Mouse (Mus musculus) right cerebral cortex, postnatal 4 days (tissue): ENCODE measurements around the gene Rars2.
A peak's percentile ranks its signal among the peaks of the same experiment; 100 is the strongest.
"Not testable (repeated sequence)": the region's sequence is repeated elsewhere in the genome, so short reads cannot be mapped to it uniquely, and the experiment has no call there.

ENCODE experiments used
- DNase-seq: peaks from one replicate; pipeline ENCODE4 v3.0.0-alpha.2; 2022

Gene Rars2

DNA sequence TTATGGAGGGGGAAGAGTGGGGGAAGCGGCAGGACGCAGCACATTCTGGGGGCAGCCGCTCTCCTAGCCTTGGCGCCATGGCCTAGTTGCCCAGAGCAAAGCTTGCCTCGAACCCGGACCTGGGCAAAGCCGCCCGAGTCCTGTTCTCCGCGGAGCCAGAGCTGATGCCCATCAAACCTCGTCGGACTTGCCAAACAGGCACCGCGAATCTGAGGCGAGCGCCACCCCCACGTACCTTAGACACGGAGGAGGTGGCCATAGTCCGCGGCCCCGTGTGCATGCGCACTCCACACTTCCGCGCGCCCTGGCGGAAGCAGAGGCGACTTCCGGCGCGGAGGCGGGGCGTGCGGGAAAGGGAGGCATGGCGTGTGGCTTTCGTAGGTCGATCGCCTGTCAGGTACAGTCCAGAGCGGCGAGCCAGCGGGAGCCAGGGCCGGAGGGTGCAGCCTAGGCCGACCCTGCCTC, at the start of gene Rars2, which contains the start of gene Orc3:
TSS of gene Rars2 (plus strand) at position 328 of the 465 bp plus-strand sequence.
TSS of gene Orc3 (minus strand) at position 315 of the 465 bp plus-strand sequence.
- DNase-seq = peak; percentile 89

DNA sequence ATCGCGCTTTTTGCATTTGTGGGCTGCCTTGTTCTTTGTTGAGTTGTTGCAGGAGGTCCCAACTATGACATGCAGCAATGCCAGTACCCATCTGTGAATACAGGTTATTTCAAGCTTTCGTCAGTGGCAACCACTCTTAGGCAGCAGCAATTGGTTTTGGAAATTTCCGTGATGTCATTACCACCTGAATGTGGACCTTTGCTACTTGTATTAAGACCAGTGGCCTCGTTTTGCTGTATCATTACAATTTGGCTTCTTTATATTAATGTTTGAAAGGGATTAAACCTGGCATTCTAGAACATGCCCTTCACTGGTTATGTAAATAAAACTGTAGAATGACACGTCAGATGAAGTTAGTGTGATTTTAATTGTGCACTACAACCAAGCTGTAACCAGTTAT, 48.5 kb upstream of the Rars2 start:
- no peak for DNase-seq

DNA sequence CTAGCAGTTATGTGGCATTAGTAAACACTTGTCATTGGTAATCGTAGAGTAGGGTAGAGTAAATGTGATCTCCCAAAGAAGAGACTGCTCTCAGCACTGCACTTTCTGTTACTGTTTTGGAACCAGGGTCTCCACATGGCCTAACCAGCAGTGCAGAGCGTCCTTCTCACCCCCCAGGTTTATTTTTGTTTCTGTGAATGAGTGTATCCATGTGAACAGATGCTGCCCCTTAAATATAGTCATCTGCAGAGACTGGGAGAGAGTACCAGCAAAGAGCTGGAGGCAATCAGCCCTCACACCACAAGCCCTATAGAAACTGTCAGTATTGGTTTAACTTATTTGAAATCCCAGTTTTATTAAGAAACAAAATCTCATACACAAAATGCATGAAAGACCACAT, 41.9 kb upstream of the Rars2 start:
- no peak for DNase-seq

DNA sequence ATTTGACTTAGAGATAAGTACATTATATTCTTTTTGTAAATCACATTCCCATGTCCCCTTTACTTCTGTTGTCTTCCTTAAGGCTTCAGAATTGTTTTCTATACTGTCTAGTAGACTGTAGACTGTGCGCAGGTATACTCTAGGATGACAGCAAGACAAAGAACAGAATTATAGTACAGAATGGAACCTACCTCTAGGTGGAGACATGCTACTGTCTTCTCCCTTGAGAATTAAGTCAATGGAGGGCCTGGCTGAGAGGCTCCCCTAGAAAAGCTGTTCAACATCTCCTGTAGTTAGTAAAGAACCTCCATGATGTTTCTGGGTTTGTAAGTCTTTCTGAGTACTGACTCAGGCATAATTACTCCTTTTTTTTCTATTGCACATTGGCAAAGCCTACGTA, 37.7 kb upstream of the Rars2 start:
- no peak for DNase-seq

DNA sequence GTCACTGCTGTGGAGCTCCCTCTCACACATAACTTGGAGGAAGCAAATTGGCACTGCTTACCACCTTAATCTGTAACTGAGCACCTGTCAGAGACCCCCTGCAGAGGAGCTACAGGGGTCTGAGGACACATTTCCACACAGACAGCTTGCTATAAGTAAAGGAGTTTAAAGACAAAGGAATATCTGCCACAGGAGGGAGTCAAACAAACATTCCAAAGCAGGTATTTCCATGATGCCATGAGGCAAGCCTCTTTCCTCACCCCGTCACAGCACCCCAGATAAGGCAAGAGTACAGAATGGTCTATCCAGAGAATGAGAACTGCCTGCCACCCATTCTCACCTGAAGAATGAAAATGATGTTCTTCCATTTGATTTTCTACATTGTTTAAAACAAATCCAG, 35.5 kb upstream of the Rars2 start:
- no peak for DNase-seq

DNA sequence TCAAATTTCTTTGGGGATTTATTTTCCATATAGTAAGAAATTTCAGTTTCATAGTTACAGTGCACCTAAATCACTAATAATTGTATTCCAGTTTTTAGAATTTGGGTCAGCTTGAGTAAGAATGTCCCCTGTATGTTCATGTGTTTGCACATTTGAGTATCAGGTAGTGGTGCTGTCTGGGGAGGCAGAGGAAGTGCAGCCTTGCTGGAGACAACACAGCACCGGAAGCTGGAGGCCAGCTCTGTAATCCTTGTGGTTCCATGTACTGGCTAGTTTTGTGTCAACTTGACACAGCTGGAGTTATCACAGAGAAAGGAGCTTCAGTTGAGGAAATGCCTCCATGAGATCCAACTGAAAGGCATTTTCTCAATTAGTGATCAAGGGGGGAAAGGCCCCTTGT, 33.3 kb upstream of the Rars2 start:
- DNase-seq = not testable (repeated sequence)

DNA sequence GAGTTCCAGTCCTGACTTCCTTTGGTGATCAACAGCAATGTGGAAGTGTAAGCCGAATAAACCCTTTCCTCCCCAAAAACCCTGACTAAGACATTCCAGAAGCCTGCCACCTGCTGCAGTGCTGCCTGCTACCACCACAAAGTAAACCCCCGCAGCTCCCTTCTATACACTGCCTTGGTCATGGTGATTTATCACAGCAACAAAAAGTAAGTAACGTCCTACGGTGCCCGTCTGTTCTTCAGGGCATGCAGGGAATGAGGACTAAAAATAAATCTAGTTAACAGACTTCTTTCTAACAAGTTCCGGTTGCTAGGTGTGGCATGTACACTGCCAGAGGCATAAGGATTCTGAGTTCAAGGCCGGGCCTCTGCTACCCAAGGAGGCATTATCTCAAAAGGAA, 32.8 kb upstream of the Rars2 start:
- no peak for DNase-seq

DNA sequence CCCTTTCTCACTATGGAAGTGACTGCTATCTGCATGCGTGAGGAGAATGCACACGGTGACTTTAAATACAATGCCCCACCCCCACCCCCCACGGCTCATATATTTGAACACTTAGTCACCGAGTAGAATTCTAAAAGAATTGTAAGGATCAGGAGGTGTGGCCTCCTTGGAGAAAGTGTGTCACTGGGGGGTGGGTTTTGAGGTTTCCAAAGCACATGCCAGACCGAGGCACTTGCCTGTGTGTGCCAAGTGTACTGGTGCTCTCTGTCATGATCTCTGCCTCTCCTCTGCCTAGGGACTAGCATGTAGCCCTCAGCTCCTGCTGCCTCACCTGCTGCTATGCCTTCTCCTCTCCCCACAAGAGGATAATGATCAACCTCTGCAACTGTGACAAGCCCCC, 32.3 kb upstream of the Rars2 start:
- DNase-seq = no peak

DNA sequence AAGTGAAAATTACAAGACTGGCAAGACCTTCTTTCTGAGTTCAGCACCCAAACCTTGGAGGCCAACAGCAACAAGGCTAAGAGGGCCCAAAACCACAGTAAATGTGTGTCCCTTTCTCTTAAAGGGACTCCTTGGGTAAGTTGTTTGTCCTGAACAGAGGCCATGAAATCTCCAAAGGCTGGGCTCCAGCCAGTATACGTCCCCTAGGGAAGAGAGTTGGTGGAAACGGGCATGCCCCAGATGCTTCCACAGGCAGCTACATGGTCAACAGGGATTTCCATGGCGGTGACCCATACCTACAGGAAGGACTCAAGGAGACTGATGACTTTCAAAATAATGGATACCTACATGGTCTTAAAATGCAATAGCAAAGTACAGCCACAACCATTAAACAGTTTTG, 31.3 kb upstream of the Rars2 start:
- DNase-seq = no peak

DNA sequence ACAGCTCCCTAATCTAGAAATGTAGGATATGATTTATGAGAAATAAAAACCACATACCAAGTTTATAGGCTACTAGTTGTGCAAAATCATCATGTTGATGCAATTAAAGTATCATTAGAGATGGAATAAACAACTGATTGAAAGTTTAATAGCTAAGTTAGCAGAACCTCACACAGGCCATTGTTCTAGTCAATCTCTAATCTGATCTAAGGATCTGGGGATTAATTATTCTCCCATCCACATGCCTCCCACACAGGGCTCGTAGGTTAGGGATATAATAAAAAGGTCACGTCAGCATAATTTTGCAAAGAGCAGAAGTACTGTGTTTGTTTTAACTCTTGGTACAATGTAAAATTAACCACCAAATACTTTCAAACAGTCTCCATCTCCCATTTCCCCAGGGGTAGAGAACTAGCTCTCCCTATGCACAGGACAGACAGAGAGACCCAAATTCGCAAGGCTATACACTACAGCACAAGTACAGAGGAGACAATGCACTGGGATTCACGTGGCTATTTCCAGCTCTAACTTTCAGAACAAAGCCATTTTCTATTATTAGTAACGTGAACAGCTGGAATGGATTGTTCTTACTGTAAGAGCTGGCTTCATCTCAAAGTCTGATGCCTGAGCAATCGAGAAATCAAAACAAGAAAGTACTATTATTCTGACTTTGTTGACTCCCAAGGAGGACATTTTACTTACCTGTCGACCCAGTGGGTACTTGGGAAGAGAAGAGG, 29.7 kb upstream of the Rars2 start:
- no peak for DNase-seq

DNA sequence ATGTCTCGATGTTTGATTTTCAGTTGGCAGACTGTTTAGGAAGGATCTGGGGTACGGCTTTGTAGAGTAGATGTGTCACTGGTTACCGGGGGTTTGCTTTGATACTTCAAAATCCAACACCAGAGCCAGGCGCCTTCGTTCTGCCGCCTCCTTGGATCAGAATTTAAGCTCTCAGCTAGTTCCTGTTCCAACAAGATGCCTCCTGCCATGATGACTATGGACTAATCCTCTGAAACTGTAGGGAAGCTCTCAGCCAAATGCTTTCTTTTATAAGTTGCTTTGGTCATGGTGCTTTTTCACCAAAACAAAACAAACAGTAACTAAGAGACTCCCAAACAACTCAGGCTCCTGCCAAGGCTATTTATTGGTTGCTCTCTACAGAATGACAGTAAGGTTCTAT, 11.6 kb upstream of the Rars2 start:
- DNase-seq = no peak

DNA sequence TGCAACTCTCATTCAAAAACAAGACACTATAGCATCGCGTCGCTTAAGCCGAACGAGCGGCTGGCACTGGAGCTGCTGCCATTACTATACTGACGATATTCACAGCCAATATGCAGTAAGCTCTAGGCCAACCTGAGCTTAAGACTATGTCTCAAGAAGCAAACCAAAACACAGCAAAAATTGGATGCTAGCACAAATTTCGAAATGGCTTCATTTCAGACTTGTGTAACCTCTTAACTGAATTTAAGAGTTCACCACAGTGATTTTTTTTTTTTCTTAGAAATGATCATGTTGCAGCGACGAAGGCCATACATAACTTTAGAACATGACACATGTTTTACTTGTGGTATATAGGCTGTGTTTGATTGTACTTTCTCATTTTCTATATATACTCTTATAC, 8.1 kb upstream of the Rars2 start:
- DNase-seq = no peak

DNA sequence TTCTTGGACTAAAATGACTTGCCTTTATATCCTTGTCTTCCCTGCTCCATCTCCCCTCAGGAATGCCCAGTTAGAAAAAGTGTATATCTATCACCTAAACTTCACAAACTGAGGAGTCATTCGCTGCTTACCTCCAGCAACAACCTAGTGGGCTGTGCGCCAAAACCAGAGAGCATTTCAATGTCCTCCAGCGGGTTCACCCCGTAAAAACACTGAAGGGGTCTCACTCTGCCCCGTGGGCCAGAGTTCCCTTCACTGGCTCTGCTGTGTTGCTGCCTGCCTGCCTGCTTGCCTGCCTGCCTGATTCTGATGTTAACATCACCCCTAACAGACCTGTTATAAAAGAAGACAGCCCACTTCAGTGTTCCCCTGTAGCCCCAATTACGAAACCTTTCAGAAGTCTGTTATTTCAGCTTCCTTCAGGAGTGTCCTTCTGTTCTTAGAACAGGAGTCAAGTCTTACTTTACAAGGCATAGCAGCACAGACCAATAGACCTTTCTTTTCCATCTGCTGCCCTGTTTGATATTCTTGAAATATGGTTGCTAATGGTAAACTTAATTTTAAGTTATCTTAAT, 1.1 kb upstream of the Rars2 start:
- DNase-seq = peak; percentile 15

DNA sequence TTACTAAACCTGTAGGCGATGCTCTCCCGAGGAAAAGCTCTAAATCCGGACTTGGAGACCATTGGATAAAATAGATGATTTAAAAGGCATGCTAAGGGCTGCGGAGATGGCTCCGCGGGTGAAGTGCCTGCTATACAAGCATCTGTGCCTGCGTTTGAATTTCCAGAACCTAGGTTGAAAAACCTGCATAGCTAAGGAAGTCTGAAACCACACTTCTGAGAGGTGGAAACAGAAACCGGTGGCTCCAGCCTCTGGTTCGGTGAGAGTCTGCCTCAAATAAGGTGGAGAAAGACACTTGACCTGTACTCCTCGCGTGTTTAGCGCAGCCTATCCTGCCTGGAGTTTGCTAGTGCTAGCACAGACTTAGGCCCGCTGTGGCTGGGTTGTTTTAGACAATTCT, 546 bp downstream of the Rars2 start:
- DNase-seq = peak; percentile 5

DNA sequence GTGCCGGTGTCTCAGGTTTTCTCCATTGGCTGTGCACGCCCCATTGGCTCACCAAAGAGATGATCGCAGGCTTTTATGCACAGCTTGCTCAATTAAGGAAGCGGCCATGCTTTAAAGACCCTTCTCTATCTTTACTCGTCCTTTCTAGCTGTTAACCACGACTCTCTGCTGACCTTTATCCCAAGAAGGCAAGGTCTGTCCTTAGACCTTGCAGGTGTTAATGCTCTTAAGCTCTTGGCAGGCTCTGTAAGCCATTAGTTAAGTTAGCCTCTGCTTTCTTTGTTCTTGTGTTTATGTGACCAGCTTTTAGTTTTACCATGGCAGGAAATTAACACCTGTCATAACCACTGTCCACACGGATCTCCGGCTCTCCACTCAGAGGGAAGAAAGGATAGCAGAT, 1.4 kb downstream of the Rars2 start:
- DNase-seq = no peak

DNA sequence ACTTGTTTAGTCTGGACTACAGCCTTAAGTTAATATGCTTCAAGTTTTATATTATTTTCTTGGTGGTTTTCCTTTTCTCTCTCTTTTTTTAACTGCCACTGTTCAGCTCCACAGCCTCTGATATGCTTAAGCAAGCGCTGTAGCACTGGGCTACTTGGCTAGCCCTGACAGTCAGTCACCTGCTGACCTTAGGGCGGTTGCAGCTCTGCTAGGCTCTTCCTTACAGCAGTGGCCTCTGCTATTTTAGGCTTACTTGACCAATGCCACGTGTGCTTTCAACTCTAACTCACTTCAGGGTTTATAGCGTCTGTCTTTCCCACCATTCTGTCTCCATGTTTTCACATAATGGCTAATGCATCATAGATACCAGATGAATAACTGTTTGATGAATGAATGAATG, 10.8 kb downstream of the Rars2 start:
- DNase-seq = no peak

DNA sequence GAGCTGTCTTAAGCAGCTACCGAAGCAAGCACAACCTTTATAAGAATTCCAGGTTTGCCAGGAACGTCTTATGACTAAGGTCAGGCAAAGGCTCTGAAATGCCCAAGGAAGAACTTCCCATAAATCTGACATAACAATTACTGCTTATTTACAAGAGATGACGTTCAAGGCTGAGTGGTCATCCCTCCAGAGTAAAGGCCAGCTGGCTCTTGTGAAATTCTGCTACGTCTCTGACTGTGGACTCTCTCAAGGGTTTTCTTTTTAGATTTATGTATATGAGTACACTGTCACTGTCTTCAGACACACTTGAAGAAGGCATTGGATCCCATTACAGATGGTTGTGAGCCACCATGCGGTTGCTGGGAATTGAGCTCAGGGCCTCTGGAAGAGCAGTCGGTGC, 11.6 kb downstream of the Rars2 start:
- DNase-seq = no peak

DNA sequence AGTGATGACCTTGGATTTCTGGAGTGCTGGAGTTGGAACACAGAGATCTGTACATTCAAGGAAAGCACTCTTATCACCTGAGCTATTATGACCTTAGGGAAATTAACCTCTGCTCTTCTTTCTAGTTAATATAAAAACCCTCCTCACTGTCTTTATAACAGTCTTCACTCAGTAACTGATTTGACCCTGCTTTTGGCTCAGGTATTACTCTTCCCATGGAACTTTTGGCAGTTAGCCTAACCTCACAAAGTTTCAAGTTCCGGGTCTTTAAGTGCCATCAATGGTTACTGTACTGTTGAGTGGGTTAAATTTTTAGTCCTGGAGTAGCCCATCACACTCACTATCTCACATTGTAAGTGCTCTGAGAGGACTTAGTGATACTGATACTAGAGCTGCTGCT, 15.2 kb downstream of the Rars2 start:
- no peak for DNase-seq

DNA sequence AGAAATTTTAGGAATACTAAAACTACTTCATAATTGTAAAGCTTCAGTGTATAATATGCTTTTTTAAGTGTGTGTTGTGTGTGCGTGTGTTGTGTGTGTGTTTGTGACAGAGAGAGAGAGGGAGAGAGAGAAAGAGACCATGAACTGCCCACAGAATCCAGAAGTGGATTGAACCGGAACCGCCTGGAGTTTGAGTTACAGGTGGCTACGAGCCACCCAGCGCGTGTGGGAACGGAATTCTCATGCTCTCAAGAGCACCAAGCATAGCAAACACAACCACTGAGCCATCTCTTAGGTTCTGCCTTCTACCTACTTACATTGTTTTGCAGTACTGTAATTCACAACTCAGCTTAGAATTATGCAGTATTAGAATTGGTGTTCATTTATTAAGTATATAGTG, 19.4 kb downstream of the Rars2 start:
- DNase-seq = no peak

DNA sequence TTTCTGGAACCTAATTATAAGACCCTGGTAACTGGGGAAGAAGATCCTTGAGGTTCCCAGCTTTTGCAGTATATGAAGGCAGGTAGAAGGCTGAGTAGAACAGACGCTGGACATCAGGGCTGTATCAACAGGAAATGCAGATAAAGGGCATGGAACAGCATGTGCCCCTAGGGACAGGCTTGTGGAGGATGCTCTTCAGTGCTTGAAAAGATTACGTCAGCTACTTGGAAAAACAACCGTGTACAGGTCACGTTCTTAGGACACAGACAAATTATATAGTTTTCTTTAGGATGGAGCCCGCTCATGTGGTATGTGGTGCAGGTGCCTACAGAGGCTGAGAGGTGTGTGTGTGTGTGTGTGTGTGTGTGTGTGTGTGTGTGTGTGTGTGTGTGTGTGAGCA, 21.3 kb downstream of the Rars2 start:
- DNase-seq = no peak

DNA sequence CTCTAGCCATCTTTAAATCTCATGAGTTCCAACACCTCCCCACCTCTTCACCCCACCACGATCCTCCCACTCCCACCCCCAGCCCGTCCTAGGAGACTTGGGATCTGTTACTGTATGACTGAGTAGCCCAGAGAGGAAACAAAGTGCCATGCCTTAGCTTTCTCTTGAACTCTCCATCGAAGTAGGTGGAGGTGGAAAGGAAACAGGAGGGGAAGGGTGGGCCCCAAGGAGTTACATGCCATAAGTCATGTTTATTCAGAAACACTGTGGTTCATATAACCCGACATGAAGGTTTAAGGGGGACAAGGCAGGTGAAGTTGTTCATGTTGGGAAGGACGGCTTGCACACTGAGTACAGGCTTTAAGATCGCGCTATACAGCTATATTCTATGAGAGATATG, 22.6 kb downstream of the Rars2 start:
- DNase-seq = no peak

DNA sequence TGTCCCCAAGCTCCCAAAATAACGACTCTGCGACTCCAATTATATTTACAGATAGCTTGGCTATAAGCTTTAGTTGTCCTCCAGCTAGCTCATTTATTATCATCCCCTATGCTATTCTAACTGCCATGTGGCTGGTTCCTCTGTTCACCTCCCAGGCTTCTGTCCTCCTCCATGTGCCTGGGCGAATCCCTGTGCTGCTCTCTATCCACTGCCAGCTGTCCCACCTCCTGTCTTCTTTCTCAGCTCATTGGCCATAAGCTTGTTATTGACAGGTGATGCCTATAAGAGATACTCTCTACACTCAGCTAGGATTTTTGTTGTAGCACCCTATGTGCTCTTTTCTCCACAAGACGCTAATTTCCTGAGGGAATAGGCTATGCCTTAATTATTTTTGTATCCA, 23.1 kb downstream of the Rars2 start:
- DNase-seq = no peak

DNA sequence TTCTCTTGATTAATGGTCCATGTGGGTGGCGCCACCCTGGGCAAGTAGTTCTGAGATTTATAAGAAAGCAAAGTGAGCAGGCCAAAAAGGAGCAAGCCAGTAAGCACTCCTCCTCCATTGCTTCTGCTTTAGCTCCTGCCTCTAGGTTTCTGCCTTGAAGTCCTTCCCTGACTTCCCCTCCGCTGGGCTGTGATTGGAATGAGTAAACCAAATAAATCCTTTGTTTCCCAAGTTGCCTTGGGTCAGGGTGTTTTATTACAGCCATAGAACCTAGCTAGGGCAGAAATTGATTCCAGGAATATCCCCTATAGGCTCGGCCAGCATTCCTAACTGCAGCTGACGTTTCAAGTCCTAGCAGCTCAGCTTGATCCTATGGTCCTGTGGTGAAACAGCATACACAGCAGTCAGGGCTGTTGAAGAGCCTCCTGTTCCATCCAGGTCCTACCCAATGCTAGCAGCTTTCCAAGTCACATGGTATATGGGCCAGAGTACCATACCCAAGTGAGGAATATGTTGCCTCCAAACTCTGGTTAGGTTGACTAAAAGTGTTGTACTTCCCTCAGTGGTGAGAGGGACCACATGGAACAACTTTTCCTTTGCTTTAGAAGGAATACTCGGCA, 25.1 kb downstream of the Rars2 start:
- no peak for DNase-seq

DNA sequence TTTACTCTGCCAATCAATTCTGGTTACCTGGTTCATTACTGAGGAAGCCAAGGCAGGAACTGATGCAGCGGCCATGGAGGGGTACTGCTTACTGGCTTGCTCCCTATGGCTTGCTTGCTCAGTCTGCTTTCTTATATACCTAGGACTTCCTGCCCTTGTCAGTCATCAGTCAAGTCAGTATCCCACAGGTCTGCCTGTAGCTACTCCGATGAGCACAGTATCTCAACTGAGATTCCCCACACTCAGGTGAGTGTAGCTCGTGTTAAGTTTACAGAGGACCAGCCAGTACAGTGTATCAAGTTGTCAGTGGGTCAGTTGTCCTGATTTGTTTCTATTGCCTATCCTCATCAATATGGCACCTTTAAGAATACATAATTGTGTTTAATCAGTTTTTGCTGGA, 26.0 kb downstream of the Rars2 start:
- no peak for DNase-seq

DNA sequence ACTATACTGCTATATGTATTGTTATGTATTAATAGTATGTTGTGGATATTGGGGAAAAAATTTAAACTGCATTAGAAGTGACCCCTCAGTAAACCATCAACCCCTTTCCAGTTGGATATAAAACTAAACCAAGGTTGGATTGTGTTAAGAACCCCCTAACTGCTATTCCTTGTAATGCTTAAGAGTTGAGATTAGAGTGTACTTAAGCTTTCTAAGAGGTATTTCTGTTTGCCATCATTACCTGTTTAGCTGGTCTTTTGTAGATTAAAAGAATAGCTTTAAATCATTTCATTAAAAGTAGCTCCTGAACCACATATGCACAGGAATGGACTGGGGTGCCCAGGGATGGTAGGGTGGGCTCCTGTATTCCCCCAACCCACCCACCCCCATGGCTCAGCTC, 30.0 kb downstream of the Rars2 start:
- no peak for DNase-seq
